Mouse (Mus musculus) G1E (cell line): Measurements from ENCODE around the gene Sf1.

Experiments used
- CTCF ChIP-seq: IDR thresholded peaks from 2 replicates; pipeline ENCODE4 v1.5.1; 2012; ENCODE audit warnings: low read depth, low read length, inconsistent platforms, mixed read lengths
- GATA1 ChIP-seq: IDR thresholded peaks from 2 replicates; pipeline ENCODE4 v1.6.1; 2012; ENCODE audit warnings: borderline replicate concordance, low read length, inconsistent platforms, mixed read lengths

DNA sequence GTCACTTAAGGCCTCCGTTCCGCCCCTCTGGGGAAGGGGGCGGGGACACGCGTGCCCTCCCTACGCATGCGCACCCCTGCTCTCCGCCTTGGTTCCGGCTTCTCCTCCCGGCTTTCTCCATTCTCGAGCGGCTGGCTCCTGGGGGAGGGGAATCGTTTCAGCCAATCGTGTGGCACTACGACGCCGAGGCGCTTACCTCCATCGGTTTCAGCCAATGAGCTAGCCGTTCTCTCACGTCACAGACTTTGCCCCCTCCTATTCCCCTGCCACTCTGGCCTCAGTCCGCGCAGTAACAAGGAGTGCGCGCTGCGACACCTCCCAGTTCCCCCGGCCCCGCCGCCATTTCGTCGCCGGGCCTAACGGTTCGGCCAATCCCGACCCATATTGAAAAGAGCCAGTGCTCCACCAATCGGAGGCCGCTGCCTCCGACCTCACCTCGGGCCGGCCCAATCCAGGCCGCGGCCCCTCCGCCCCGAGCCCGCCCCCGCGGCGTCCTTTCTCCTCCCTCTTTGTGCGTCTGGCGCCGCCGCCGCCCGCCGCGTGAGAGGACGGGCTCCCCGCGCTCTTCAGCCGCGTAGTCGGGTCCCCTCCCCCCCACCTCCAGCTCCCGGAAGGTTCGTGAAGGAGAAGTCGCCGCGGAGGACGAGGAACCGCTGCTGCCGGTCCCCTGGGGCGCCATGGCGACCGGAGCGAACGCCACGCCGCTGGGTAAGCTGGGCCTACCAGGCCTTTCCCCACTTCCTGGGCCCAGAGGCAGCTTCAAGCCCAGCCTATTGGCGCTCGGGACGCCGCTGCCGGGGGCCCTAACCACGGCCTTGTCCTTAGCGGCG lies at the start of gene Sf1:
- TF ChIP-seq CTCF (no peak), GATA1 (no peak)
